Mouse (Mus musculus) thymus, adult 2 months (tissue): ENCODE data around the gene Hoxb3.

Experiments
- CTCF ChIP-seq: fragments of 200-500 bp; IDR thresholded peaks from 2 replicates; pipeline ENCODE4 v1.5.1; 2012; ENCODE audit warnings: mild to moderate bottlenecking, control low read depth, low read length, moderate library complexity, borderline replicate concordance; ENCODE audit not compliant: control insufficient read depth, poor library complexity, insufficient read depth; ENCODE audit errors: extremely low read depth
- POLR2A ChIP-seq: fragments of 200-500 bp; IDR thresholded peaks from 2 replicates; pipeline ENCODE4 v1.6.1; 2012; ENCODE audit warnings: mild to moderate bottlenecking, low read length, control low read depth, moderate library complexity; ENCODE audit not compliant: control insufficient read depth, poor library complexity, insufficient read depth; ENCODE audit errors: extremely low read depth

DNA sequence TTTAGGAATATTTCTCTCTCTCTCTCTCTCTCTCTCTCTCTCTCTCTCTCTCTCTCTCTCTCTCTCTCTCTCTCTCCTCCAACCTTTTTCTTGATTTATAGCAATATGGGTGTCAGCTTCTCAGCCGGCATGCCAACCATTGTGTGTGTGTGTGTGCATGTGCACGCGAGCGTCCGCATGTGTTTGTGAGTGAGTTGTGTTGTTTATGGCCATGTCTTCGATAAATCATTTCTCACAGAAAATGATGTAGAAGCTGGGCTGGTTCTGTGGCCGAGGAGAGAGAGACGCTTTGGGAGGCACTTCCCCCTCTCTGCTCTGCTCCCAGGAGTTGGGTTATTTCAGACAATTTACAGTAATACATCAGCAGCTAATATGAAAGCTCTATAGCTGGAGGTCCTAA lies 5.5 kb downstream of the Hoxb3 start:
- TF ChIP-seq CTCF (no peak), POLR2A (no peak)
